Mouse (Mus musculus) liver, adult 10 weeks (tissue): ENCODE results near the gene Tsga10. TPM values are rescaled to one million over a fixed set of nuclear protein-coding genes. Genes with fewer than 3 reads are reported as not detected.

Experiments
- polyA plus RNA-seq: library from polyadenylated mRNA; stranded (reverse); fragments of 350-450 nt; fragmentation: Illumina TruSeq; extraction: RNeasy Lipid Tissue Mini Kit (QIAGEN cat#74804); gene quantifications from one replicate; pipeline ENCODE4 v1.2.3, GENCODE M21; 2014; ENCODE audit warnings: low read depth, low replicate concordance

Tsga10 gene
- 3.6 TPM for polyA plus RNA-seq

GRCm38 (mm10) chr1:37866286-37866685, at the start of gene Tsga10:
Gene Tsga10, minus strand, starts transcription at chr1:37866429.

GRCm38 (mm10) chr1:37890025-37890652, 23.9 kb upstream of the Tsga10 start, which contains the start of the genes Mitd1 and Mrpl30:
Gene Mitd1, minus strand, starts transcription at chr1:37890411.
Gene Mrpl30, plus strand, starts transcription at chr1:37890477.

DNA sequence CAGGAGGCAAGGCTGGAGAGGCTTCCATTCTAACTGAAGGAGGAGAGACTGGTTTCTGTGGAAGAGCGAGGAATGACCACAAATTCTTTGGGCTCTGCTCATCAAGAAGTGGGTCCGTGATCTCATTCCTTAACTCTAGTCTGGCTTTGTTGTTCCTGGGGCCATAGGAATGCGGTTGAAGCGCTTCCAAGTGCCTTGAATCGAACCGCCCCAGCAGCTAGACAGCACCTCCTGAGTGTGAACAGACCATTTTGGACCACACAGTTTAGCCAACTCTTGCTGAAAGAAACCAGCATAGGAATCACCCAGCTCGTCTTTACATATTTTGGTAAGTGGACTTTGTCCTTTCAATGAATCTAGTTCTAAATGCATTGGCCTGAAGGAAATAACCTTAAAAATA, 5.5 kb upstream of the Tsga10 start, which contains the start of gene Lipt1:
TSS of gene Lipt1 (plus strand) at position 35 of the 400 bp plus-strand sequence.

GRCm38 (mm10) chr1:37719761-37720640, 146.2 kb downstream of the Tsga10 start, which contains the start of gene 2010300C02Rik:
Gene 2010300C02Rik, minus strand, starts transcription at chr1:37720085.

Other genes with a start within 250 kb of the Tsga10 start
- not detected for gene 2010300C02Rik, start 146.3 kb downstream of the Tsga10 start, polyA plus RNA-seq
- 11.0 TPM for gene Lipt1, start 5.3 kb upstream of the Tsga10 start, polyA plus RNA-seq
- 32.9 TPM for gene Mitd1, start 24.0 kb upstream of the Tsga10 start, polyA plus RNA-seq
- 203 TPM for gene Mrpl30, start 24.0 kb upstream of the Tsga10 start, polyA plus RNA-seq
- gene Lyg2, start 50.1 kb upstream of the Tsga10 start, polyA plus RNA-seq, result not detected
- not detected for gene Lyg1, start 91.3 kb upstream of the Tsga10 start, polyA plus RNA-seq
- 84.7 TPM for gene Txndc9, start 131.5 kb upstream of the Tsga10 start, polyA plus RNA-seq
- 41.5 TPM for gene Eif5b, start 131.6 kb upstream of the Tsga10 start, polyA plus RNA-seq